8 mouse cellular contexts compared by ENCODE assay signal in the genomic region with DNA sequence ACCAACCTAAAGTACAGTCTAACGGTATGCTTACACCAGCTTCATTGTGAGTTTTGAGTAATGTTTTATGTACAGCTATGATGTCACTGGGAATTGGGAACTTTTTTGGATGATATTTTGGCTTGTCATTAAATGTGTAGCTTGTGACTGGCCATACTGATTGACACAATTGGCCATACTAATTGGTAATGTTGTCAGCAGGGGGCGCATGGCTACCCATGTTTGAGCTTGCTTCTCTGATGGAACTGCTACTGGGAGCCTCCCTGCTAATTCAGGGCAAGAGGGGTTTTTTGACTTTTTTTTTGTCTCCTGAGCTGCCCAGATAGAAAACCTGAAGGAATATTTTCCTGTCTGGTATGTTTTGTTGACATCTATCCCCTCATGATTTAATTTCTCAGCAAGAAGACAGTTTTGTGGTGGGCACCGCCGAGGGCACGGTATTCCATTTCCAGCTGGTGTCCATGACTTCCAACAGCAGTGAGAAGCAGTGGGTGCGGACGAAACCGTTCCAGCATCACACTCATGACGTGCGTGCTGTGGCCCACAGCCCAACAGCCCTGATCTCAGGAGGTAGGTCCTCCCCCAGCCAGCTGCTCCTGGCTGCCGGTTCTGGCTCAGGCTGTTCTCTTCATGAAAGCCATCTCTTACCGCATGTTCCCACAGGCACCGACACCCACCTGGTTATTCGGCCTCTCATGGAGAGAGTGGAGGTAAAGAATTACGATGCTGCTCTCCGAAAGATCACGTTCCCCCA. TPM values are rescaled to one million over a fixed set of nuclear protein-coding genes. Genes with fewer than 3 reads are reported as not detected.
A peak's percentile ranks its signal among the peaks of the same experiment; 100 is the strongest.
DNase-seq lines count a peak whose midpoint lies in the region; ATAC-seq lines count a peak whose summit lies in the region.

No protein-coding gene starts in this region.

- no peak overlapping the region for H3K4me2 ChIP-seq in hindbrain, embryonic 14.5 days (replicated peaks)
- no peak overlapping the region for H3K4me2 ChIP-seq in hindbrain, embryonic 13.5 days

- peak; percentile 69 for DNase-seq in hindbrain, embryonic 14.5 days (ENCODE audit: low spot score)
- DNase-seq in CD4-positive, CD25-positive, alpha-beta regulatory T cell, adult 2 months (ENCODE audit: low read depth, low spot score), result peak; percentile 74
- peak; percentile 72 for DNase-seq in adrenal gland, postnatal 25 days
- DNase-seq in gastrocnemius, adult 8-10 months (ENCODE audit: low spot score in 2 of 2), result peak; percentile 40 to 60
- peak; percentile 87 to 88 for DNase-seq in layer of hippocampus, adult 8-10 months (ENCODE audit: low spot score in 2 of 2)
- peak; percentile 91 for DNase-seq in lung, postnatal 36 days
- DNase-seq in thymus, postnatal 25 days, result peak; percentile 40

- ATAC-seq in hindbrain, embryonic 14.5 days (ENCODE audit: low FRiP score), result no peak
- no peak for ATAC-seq in hindbrain, embryonic 13.5 days (ENCODE audit: low FRiP score)

- no peak overlapping the region for H3K9ac ChIP-seq in hindbrain, embryonic 14.5 days
- no peak overlapping the region for H3K9ac ChIP-seq in hindbrain, embryonic 13.5 days

- H3K36me3 ChIP-seq in hindbrain, embryonic 14.5 days (replicated peaks; ENCODE audit: control insufficient read depth, insufficient read depth), result peaks cover 79% of the 10 kb centered on the region
- H3K36me3 ChIP-seq in hindbrain, embryonic 13.5 days, result peaks cover 84% of the 10 kb centered on the region

- WGBS in hindbrain, embryonic 14.5 days, result 91% methylated on average over 17 of the region's 17 CpGs
- WGBS in hindbrain, embryonic 13.5 days, result 95% methylated on average over 17 of the region's 17 CpGs

- no peak overlapping the region for H3K27ac ChIP-seq in hindbrain, embryonic 14.5 days
- no peak overlapping the region for H3K27ac ChIP-seq in hindbrain, embryonic 13.5 days

- H3K9me3 ChIP-seq in hindbrain, embryonic 14.5 days (ENCODE audit: control insufficient read depth, low read length), result no peaks in the 10 kb centered on the region
- H3K9me3 ChIP-seq in hindbrain, embryonic 13.5 days, result no peaks in the 10 kb centered on the region

- no peaks in the 10 kb centered on the region for H3K4me1 ChIP-seq in hindbrain, embryonic 14.5 days (replicated peaks; ENCODE audit: control insufficient read depth, insufficient read depth, low read length)
- H3K4me1 ChIP-seq in hindbrain, embryonic 13.5 days (replicated peaks), result no peaks in the 10 kb centered on the region

- H3K4me3 ChIP-seq in hindbrain, embryonic 14.5 days (replicated peaks; ENCODE audit: low read length), result no peak overlapping the region
- H3K4me3 ChIP-seq in hindbrain, embryonic 13.5 days, result no peak overlapping the region

- H3K27me3 ChIP-seq in hindbrain, embryonic 14.5 days (ENCODE audit: control insufficient read depth, insufficient read depth, low read length), result no peaks in the 10 kb centered on the region
- H3K27me3 ChIP-seq in hindbrain, embryonic 13.5 days, result no peaks in the 10 kb centered on the region

RNA-seq across cellular contexts. Expression of a gene that starts 12.5 kb away (rescaled TPM):
- polyA plus RNA-seq in hindbrain, embryonic 14.5 days (2014; fragmentation: Nextera tagmentation; extraction: Ambion mirVana), result 39.6 and 46.6 TPM in 2 replicates
- 45.5 and 47.3 TPM in 2 replicates for polyA plus RNA-seq in hindbrain, embryonic 13.5 days (2015; fragmentation: Nextera tagmentation; extraction: Ambion mirVana)
- 39.6 and 47.2 TPM in 2 replicates for total RNA-seq in adrenal gland, postnatal 25 days (2021)
- 10 to 100 TPM; 21.7 to 26.7 (median 25.3) TPM for total RNA-seq in gastrocnemius, adult 8-10 months (2022)
- 10 to 100 TPM; 41.0 to 44.7 (median 43.9) TPM for total RNA-seq in layer of hippocampus, adult 8-10 months (2022)

RNA-seq across cellular contexts. Expression of a gene that starts 29.6 kb away (rescaled TPM):
- polyA plus RNA-seq in hindbrain, embryonic 14.5 days (2014; fragmentation: Nextera tagmentation; extraction: Ambion mirVana), result 6.3 and 7.3 TPM in 2 replicates
- polyA plus RNA-seq in hindbrain, embryonic 13.5 days (2015; fragmentation: Nextera tagmentation; extraction: Ambion mirVana), result 5.9 and 7.9 TPM in 2 replicates
- 31.4 and 52.7 TPM in 2 replicates for total RNA-seq in adrenal gland, postnatal 25 days (2021)
- total RNA-seq in gastrocnemius, adult 8-10 months (2022), result 1 to 10 TPM; 2.4 to 3.9 (median 3.7) TPM
- 10 to 100 TPM; 19.2 to 32.0 (median 24.1) TPM for total RNA-seq in layer of hippocampus, adult 8-10 months (2022)

RNA-seq across cellular contexts. Expression of a gene that starts 35.9 kb away (rescaled TPM):
- polyA plus RNA-seq in hindbrain, embryonic 14.5 days (2014; fragmentation: Nextera tagmentation; extraction: Ambion mirVana), result 1.2 and 1.7 TPM in 2 replicates
- 0.53 and 0.88 TPM in 2 replicates for polyA plus RNA-seq in hindbrain, embryonic 13.5 days (2015; fragmentation: Nextera tagmentation; extraction: Ambion mirVana)
- 0.33 and 0.55 TPM in 2 replicates for total RNA-seq in adrenal gland, postnatal 25 days (2021)
- under 1 TPM; 0.65 to 0.94 (median 0.75) TPM for total RNA-seq in gastrocnemius, adult 8-10 months (2022)
- 1 to 10 TPM; 1.6 to 2.6 (median 1.9) TPM for total RNA-seq in layer of hippocampus, adult 8-10 months (2022)

Comparison
In these comparisons a context has a peak if more than half of its experiments do, and no peak if none do; other contexts are left out.
1. DNase-seq: peak in every context shown above with its lines; median percentile 91 in lung, postnatal 36 days; 88 in layer of hippocampus, adult 8-10 months; 74 in CD4-positive, CD25-positive, alpha-beta regulatory T cell, adult 2 months; 72 in adrenal gland, postnatal 25 days; 69 in hindbrain, embryonic 14.5 days; 50 in gastrocnemius, adult 8-10 months; 40 in thymus, postnatal 25 days.